Mouse (Mus musculus) thymus, adult 2 months (tissue): Measurements from ENCODE around the gene Wrap53.

Source experiments
- CTCF ChIP-seq: fragments of 200-500 bp; IDR thresholded peaks from 2 replicates; pipeline ENCODE4 v1.5.1; 2012; ENCODE audit warnings: mild to moderate bottlenecking, control low read depth, low read length, moderate library complexity, borderline replicate concordance; ENCODE audit not compliant: control insufficient read depth, poor library complexity, insufficient read depth; ENCODE audit errors: extremely low read depth
- POLR2A ChIP-seq: fragments of 200-500 bp; IDR thresholded peaks from 2 replicates; pipeline ENCODE4 v1.6.1; 2012; ENCODE audit warnings: mild to moderate bottlenecking, low read length, control low read depth, moderate library complexity; ENCODE audit not compliant: control insufficient read depth, poor library complexity, insufficient read depth; ENCODE audit errors: extremely low read depth

- TF ChIP-seq CTCF (no peak), POLR2A (no peak)
Measured at GRCm38 (mm10) chr11:69549060-69549656, 30.9 kb downstream of the Wrap53 start, which contains the start of gene Dnah2.
